Mouse (Mus musculus) neural tube, embryonic 10.5 days (tissue): ENCODE data around the gene Fdxr.
A peak's percentile ranks its signal among the peaks of the same experiment; 100 is the strongest.

ENCODE experiments used
- DNase-seq: peaks from one replicate; pipeline ENCODE4 v3.0.0-alpha.2; 2017; ENCODE audit warnings: low spot score; ENCODE audit errors: extremely low spot score

Fdxr gene

DNA sequence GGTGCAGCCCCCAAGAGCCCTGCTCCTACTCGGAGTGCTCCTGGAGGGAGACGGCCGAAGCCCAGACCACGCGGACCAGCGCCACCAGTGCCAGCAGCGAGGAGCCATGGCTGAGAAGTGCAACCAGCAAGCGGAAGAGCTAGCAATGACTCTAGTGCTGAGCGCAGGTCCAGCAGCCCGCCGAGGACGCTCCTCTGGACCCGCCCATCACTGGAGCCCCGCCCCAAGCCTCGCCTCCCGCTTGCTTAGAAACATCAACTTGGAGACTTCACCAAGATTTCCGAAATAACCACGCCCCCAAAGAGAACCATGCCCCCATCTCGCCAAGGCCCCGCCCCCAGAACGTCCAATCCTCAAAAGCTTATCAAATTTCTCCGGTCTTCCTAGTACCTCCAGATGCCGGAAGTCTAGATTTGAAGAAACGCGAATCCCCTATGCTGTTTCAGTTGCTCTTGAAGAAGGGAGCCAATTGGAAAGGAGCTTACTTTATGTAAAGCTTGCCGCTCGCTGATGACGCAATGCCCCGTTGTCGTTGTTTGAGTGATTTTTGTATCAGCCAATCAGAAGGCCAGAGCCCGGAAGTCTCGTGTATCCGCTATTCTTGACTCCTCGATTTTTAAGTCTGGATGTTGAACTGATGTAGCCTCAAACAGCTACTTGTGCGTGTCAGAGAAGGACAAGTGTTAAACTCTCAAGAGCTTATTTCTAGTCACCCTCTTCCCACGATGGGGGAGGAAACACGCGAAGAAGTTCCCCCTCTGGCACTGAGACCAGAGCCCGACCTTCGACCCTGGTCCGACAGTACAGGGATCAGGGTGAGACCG is at the start of gene Fdxr:
TSS of gene Fdxr (minus strand) at position 271 of the 824 bp plus-strand sequence.
- peak; percentile 97 for DNase-seq

DNA sequence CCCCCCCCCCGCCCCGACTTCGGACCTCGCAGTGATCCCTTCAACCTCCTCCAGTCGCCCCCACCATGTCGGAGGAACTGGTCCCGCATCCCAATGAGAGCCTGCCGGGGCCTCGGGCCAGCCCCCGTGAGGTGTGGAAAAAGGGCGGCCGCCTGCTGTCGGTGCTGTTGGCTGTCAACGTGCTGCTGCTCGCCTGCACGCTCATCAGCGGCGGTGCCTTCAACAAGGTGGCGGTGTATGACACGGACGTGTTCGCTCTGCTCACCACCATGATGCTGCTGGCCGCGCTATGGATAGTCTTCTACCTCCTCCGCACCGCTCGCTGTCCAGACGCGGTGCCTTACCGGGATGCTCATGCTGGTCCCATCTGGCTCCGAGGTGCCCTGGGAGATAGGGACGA is 46.5 kb upstream of the Fdxr start:
- no peak for DNase-seq

DNA sequence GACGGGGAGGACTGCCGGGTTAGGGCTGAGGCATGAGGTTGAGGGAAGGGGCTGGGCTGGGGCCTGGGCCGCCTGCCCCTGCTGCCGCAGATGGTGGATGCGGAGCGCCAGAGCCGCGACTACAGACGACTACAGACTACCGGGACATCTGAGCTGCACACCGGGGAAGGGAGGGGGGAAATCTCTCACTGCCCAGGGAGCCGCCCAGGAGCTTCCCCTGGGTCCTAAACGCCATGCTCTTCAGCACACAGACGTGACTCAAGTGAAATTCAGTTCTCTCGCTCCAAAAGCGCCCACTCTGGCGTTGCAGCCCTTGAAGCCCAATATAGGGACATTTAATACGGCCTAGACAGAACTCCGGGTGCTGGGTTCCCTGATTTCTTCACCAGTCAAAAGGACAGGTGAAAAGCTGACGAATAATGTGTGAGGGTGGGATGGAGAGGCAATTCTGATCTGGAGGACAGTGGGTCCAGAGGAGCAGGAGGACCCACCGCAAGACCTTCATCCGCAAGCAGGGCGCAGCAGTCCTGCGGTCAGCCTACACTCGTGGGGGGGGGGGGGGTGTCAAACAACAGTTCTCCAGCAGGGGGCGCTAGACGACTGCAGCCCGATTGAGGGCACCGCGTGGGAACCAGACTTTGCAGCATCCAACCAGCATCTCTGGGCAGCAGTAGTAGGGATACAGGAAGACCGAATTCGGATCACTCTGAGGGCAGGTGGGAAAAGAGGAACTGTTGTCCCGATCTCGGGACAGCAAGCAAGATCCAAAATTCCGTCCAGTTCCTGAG is 45.2 kb upstream of the Fdxr start, which contains the start of gene Ush1g:
TSS of gene Ush1g (minus strand) at position 136 of the 788 bp plus-strand sequence.
- DNase-seq, result peak; percentile 92

GRCm38 (mm10) chr11:115319704-115320383 is 43.0 kb upstream of the Fdxr start:
- no peak for DNase-seq

- DNase-seq, result peak; percentile 40
Observed at GRCm38 (mm10) chr11:115318245-115319027, 41.6 kb upstream of the Fdxr start.

DNA sequence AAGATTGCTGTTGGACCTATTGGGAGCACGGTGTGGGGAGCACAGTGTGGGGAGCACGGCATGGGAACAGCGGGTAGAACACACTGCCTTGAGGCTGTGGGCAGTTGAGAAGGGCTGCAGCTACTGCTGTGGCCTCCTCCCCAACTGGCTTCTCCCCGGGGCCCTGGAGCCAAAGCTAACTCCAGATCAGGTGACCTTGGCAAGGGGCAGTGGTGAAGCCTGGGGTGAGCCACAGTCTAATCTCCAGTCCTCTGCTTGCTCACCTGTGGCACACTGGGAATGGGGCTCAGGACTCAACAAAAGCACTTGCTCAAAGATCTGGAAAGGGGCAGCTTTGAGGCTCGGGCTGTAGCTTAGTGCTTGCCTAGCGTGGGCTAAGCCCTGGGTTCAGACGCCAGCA is 40.4 kb upstream of the Fdxr start:
- no peak for DNase-seq

- no peak for DNase-seq
Observed at GRCm38 (mm10) chr11:115314249-115314648, 37.4 kb upstream of the Fdxr start.

GRCm38 (mm10) chr11:115308781-115309180 is 31.9 kb upstream of the Fdxr start:
- DNase-seq, result no peak

GRCm38 (mm10) chr11:115306863-115307262 is 30.0 kb upstream of the Fdxr start, which contains the start of gene Otop2:
Gene Otop2 (plus strand): TSS chr11:115307163.
- DNase-seq, result no peak

GRCm38 (mm10) chr11:115303167-115303566 is 26.3 kb upstream of the Fdxr start:
- DNase-seq, result no peak

GRCm38 (mm10) chr11:115301351-115301750 is 24.5 kb upstream of the Fdxr start:
- no peak for DNase-seq

GRCm38 (mm10) chr11:115300745-115301144 is 23.9 kb upstream of the Fdxr start:
- no peak for DNase-seq

GRCm38 (mm10) chr11:115298160-115298559 is 21.3 kb upstream of the Fdxr start:
- DNase-seq, result no peak

GRCm38 (mm10) chr11:115297214-115297826 is 20.5 kb upstream of the Fdxr start, which contains the start of gene Fads6:
Gene Fads6 (minus strand): TSS chr11:115297663.
- DNase-seq, result peak; percentile 49

DNA sequence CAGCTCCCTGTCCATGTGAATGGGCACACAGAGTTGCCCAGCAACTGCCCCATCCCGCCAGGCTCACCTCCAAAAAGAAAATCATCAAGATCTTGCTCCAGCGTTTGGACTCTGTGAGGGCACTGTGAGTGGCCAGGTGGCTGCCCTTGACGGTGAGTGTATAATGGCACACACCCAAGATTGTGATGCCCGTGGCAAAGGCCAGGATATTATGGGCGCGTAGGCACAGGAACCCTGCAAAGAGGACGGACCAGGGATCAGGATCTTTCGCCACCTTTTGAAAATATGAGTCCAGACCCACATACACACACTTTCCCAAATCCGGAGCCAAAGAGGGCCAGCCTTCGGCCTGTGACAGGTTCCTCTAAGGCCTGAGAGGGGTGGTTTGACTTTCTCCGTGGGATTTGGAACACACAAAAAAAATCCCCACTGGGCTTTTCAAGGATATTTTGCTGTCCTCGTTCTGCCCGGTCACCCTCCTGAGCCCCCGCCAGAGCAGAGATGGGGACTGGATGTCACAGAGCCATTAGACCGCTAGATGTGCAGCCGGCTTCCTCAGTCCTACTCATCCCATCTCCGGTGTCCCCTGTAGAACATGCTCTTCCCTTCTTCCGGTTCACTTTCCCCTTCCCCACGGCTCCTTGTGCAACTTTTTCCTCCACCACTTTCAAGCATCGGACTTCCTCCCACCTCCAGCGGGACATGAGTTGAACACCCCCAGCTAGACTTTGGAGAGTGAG is 19.8 kb upstream of the Fdxr start:
- DNase-seq, result no peak

- DNase-seq, result no peak
Observed at GRCm38 (mm10) chr11:115295939-115296338, 19.1 kb upstream of the Fdxr start.

DNA sequence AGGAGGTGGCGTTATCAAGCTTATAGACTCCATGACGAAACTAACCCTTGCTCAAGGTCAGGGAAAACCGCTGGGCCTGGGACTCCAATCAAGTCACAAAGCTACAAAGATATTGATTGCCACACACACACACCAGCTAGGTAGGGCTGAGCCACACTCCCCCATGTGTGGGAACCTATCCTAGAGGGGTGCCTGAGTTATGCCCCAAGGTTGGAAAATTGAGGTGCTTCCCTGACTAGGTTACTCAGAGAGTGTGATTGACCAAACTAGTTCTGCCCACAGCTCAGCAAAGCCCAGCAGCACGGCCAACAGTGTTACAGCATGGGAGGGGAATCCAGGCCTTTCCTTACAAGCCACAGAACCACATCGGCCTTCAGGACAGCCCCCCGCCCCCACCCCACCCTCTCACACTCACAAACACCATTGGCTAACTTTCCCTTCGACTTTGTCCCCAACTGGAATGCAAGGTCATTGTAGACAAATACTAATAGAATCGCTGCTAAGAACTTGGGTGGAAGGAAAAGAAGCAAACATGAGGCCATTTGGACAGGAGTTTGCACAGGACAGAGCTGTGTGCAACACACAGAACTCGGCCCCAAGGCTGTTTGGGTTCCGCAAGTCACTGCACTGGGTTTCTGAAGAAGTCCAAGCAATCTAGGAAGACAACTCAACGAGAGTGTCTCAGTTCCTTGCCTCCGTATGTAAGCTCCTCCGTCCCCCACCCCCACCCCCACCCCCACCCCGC is 16.0 kb upstream of the Fdxr start:
- DNase-seq, result no peak

- DNase-seq, result no peak
Observed at GRCm38 (mm10) chr11:115291503-115291902, 14.7 kb upstream of the Fdxr start.

- no peak for DNase-seq
Observed at GRCm38 (mm10) chr11:115290919-115291318, 14.1 kb upstream of the Fdxr start.
